Mouse (Mus musculus) layer of hippocampus, adult 2 months (tissue): ENCODE measurements around the gene St6galnac4. TPM values are rescaled to one million over a fixed set of nuclear protein-coding genes. Genes with fewer than 3 reads are reported as not detected.

Source experiments
- DNase-seq, 2 experiments: peaks; one replicate each; pipeline ENCODE4 v3.0.0; 2022; ENCODE audit warnings: low spot score in 2 of 2
- H3K27ac ChIP-seq: fragments of 200-600 bp; 2 replicates; pipeline ENCODE4 v1.8.1; 2022
- H3K4me3 ChIP-seq: fragments of 200-600 bp; 2 replicates; pipeline ENCODE4 v1.8.1; 2022; ENCODE audit warnings: mild to moderate bottlenecking
- CTCF ChIP-seq: fragments of 200-600 bp; conservative IDR thresholded peaks from 2 replicates; pipeline ENCODE4 v1.8.1; 2022; ENCODE audit warnings: antibody characterized with exemption, mild to moderate bottlenecking, moderate library complexity
- total RNA-seq, 2 experiments: library from RNA; stranded (reverse); gene quantifications; 2 replicates each; pipeline ENCODE4 v1.2.3; 2021

The St6galnac4 gene
- total RNA-seq, 2 experiments from 2014 or later = 36.4 to 40.0 TPM

DNA sequence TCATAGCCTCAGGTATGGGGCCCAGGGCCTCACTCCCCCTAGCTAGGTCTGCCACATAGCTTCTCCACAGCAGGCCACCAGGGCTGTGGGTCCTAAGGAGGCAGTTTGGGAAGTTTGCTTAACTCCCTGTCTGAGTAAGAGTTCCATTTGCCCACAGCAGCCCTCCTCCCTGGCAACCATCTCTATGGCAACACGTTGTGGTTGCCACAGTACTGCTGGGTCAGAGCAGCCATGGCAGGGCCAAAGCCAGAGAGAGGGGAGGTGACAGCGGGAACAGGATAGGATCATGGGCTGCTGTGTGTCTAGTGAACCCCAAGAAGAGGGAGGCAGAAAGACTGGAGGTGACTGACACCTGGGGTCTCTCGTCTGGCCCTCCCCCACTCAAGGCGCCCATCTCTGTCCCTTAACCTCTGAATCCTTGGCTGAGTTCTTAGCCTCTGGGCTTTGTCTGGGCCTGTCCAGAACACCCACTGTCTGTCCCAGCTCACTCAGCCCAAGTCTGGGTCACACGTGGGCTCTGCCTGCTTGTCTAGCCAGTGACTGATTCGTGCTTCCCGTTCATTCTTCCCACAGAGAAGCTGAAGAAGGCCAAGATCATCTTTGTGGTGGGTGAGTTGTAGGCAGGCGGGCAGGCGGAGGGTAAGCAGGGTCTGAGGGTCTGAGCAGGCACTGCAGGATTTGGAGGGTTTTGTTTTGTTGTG, 42.5 kb downstream of the St6galnac4 start:
- peak in 1 of 2 experiments; percentile 48 for DNase-seq
- peak overlapping the region; percentile 88 for H3K27ac ChIP-seq
- peak overlapping the region; percentile 46 for H3K4me3 ChIP-seq
- no peak for TF ChIP-seq CTCF

DNA sequence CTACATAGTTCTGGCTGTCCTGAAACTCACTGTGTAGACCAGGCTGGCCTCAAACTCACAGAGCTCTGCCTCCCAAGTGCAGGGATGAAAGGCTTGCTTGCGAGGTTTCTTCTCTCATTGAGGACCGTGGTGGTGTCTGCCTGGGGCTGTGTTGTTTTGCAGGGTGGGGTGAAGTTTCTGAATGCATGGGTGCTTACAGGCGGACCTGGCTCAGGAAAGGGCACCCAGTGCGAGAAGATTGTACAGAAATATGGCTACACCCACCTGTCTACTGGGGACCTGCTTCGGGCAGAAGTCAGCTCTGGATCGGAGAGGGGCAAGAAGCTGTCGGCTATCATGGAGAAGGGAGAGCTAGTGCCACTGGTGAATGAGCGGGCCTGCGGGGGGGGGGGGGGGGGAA, 43.1 kb downstream of the St6galnac4 start:
- peak overlapping the region; percentile 88; the same call in 1 of the 2 replicates for H3K27ac ChIP-seq
- H3K4me3 ChIP-seq = no peak overlapping the region; the same call in 1 of the 2 replicates
- TF ChIP-seq CTCF = no peak
- no peak for DNase-seq

- Histone ChIP-seq H3K4me3 (no peak overlapping the region), H3K27ac (no peak overlapping the region; the same call in 1 of the 2 replicates)
- TF ChIP-seq CTCF = no peak
- no peak for DNase-seq
Measured at GRCm38 (mm10) chr2:32631046-32631445, 44.2 kb downstream of the St6galnac4 start.

DNA sequence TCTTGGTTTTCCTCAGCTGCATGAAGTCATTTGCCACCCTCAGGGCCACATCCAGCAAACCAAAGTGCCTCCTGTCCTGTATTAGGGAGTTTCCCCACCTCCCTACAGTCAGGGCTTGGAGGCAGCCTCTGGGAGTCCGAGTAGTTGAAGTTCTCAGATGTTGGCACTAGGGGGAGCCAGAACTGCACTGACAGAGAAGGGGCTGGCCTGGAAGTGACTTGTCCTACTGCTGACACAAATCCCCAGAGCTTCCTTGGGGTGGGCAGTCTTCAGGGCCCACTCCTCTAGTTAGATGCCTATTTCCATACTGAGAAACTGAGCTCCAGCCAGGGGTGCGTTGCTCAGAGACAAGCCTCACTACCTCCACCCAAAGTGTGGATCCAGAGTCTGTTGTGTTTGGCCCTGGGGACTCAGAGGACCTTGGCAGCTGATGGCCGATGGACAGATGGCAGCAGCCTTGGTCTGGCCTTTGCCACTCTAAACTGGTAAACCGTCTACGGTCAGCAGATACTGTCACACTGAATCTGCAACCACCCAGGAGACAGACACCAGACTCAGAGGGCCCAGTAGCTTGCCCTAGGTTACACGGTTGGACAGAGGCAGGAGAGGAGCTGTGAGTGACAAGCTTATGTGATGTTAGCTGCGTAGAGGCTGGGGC, 45.0 kb downstream of the St6galnac4 start:
- peak; percentile 97 for TF ChIP-seq CTCF
- H3K27ac ChIP-seq = peak overlapping the region; percentile 46; the same call in 1 of the 2 replicates

DNA sequence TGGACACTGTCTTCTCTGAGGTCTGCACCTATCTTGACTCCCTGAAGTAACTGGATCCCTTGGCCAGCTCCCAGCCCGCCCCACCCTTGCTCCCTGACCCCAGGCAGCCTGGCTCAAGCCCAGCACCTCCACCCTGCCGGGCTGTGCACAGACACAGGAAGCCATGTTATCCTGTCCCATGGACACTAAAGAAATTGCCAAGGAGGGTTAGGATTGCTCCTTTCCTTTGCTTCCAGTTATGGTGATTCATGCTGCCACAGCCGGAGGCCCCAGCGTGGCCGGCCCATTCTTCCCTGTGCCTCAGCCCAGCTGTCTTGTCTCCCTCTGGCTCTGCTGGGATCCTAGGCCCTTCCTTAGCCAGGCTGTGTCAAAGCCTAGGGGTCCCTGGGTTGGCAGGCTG, 46.8 kb downstream of the St6galnac4 start:
- DNase-seq = no peak
- no peak for TF ChIP-seq CTCF

More for the DNA sequence above, 45.0 kb downstream of the St6galnac4 start:
- no peak overlapping the region for H3K4me3 ChIP-seq
- DNase-seq = peak; percentile 79 to 85

DNA sequence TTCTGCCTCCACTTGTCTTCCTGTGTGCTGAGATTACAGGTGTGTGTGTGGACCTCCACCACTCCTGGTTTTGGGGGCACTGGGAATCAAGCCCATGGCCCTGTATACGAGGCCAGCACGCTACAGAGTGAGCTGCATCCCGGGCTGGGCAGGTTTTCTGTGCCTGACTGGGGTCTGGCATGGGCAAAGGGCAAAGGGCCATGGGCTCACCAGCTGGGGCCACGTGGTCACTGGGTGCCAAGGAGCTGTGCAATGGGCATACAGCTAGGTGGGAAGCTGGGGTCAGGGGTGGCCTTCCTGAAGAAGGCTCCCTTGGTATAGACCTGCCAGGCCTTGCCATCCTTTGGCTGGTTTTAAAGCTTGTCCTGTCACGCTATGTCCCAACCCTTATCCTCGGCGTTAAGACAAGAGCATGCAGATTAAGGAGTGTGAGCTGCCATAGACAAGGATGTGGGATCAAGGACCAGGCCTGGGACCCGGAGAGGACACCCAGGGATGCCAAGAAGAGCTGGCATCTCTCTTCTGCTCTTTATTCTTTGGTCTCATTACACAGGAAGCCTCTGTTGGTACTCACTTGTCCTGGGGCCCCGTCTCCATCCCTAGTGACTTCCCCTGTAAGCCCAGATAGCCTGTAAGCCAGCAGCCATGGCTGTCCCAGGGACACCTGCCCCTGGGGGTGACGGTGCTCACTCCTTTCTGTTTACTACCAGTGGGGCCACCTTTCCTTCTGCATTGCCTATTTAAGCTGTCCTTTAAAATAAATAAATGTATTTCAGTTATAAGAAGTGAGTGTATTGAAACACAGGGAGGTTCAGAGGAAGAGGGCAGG, 47.6 kb downstream of the St6galnac4 start:
- Histone ChIP-seq H3K27ac (no peak overlapping the region), H3K4me3 (no peak overlapping the region)
- no peak for TF ChIP-seq CTCF
- DNase-seq = no peak

More for the DNA sequence above, 46.8 kb downstream of the St6galnac4 start:
- Histone ChIP-seq H3K27ac (peak overlapping the region; percentile 46; the same call in 1 of the 2 replicates), H3K4me3 (no peak overlapping the region)

DNA sequence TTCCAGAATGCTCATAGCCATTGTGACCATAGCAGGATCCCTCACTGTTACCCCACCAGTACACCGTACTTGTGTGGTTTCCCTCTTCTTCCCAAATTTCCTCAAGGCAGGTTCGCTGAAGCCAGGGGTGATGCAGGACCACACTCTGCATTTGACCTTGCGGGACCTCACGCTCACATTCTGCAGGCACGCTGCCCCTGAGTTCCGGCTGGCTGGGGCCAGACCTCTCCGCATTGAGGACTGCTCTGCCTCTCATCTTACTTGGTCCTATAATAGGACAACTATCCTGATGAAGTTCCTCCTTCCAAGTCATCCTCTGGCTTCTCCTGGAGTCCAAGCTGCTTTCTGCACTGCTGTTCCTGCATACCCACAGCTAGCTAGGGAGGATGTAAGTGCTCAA, 49.7 kb downstream of the St6galnac4 start:
- no peak overlapping the region for H3K4me3 ChIP-seq
- no peak overlapping the region for H3K27ac ChIP-seq
- DNase-seq = no peak
- no peak for TF ChIP-seq CTCF

GRCm38 (mm10) chr2:32637778-32638281, 50.9 kb downstream of the St6galnac4 start:
- no peak for TF ChIP-seq CTCF
- DNase-seq = no peak
- 0 out of 2 replicates have a peak overlapping the region, but pooled peaks have one; percentile 19 for H3K27ac ChIP-seq

GRCm38 (mm10) chr2:32639632-32640031, 52.7 kb downstream of the St6galnac4 start:
- DNase-seq = no peak
- Histone ChIP-seq H3K27ac (no peak overlapping the region), H3K4me3 (no peak overlapping the region)

More at GRCm38 (mm10) chr2:32637778-32638281, 50.9 kb downstream of the St6galnac4 start:
- no peak overlapping the region for H3K4me3 ChIP-seq

DNA sequence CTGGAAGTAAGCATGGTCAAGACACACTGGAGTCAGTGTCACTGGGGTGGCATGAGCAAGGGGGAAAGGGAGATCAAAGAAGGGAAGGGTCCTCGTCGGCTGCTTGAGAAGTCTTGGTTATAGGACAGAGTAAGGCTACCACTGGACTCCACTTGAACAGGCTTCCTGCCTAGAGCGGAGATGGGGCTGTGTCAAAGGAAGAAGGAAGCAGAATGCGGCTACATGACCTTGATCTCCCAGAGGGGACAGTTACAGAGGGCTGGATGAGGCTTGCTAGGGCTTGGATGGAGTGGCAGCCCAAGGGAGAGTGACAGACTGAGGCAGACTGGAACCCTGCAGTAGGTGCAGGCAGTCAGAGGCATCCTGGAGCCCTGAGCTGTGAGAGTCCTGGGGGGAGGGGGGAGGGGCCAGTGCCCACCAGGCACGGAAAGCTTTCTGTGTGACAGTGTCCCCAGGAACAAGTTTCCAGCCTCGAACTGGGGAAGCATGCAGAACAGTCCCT, 53.7 kb downstream of the St6galnac4 start:
- Histone ChIP-seq H3K27ac (no peak overlapping the region), H3K4me3 (no peak overlapping the region)
- DNase-seq = no peak
- TF ChIP-seq CTCF = no peak

More at GRCm38 (mm10) chr2:32639632-32640031, 52.7 kb downstream of the St6galnac4 start:
- TF ChIP-seq CTCF = peak; percentile 15; the same call in 1 of the 2 replicates

DNA sequence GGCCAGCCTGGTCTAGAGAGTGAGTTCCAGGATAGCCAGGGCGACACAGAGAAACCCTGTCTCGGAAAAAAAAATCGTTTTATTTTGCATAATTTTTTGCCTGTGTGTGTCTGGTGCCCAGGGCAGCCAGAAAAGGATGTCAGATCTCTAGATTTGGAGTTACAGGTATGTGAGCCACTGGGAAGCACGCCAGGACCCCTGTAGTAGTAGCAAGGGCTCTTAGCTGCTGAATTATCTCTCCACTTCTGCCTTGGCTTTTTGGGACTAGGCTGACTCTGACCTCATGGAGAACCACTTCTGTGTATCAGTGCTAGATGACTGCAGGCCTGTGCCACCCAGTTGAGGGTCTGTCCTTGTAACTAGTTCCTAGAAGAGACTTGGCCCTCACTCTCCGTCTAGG, 54.9 kb downstream of the St6galnac4 start:
- TF ChIP-seq CTCF = no peak
- no peak overlapping the region for H3K4me3 ChIP-seq
- no peak overlapping the region for H3K27ac ChIP-seq
- no peak for DNase-seq

- Histone ChIP-seq H3K4me3 (no peak overlapping the region), H3K27ac (no peak overlapping the region)
- DNase-seq = no peak
- TF ChIP-seq CTCF = no peak
Measured at GRCm38 (mm10) chr2:32642813-32643212, 55.9 kb downstream of the St6galnac4 start.
